Mouse (Mus musculus): ENCODE data around the gene Smco3. TPM values are rescaled to one million over a fixed set of nuclear protein-coding genes. Genes with fewer than 3 reads are reported as not detected.
"Not testable (repeated sequence)": the region's sequence is repeated elsewhere in the genome, so short reads cannot be mapped to it uniquely, and the experiment has no call there.

Gene Smco3
- polyA plus RNA-seq (2012): not detected in 2 replicates

DNA sequence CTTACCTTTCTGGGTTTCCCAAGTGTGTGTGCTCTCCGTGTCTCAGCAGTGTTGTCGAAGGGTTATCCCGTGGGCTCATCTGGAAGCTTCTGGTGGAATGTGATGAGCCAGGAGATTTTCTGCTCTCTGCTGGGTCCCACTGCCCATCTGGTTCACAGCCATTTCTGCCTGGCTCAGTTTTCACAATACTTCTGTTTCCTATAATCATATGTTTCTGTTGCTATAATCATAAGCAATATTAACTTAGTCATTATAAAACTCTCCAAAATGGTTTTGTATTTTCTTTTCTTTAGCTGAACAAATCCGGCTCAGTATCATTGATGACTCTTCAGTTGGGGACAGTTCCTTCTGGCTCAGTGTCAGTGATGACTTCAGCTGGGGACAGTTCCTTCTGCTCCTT is at the start of gene Smco3:
Gene Smco3, minus strand, starts transcription at position 101 of the 400 bp plus-strand sequence.
- H3K27me3 ChIP-seq (ENCODE audit: control insufficient read depth): peaks cover 30% of the 10 kb centered on the region

GRCm38 (mm10) chr6:136884766-136885165 is 49.5 kb upstream of the Smco3 start:
- H3K9me3 ChIP-seq (ENCODE audit: control insufficient read depth, low read length); H3K27me3 ChIP-seq (ENCODE audit: control insufficient read depth); H3K4me1 ChIP-seq (ENCODE audit: control insufficient read depth); H3K4me3 ChIP-seq (replicated peaks); H3K36me3 ChIP-seq (ENCODE audit: control insufficient read depth): not testable (repeated sequence)

More for the DNA sequence above, at the start of gene Smco3:
- Histone ChIP-seq H3K36me3 (ENCODE audit: control insufficient read depth) (no peaks in the 10 kb centered on the region), H3K4me3 (replicated peaks) (no peak within 1 kb of the TSS), H3K4me1 (ENCODE audit: control insufficient read depth) (no peaks in the 10 kb centered on the region), H3K9me3 (ENCODE audit: control insufficient read depth, low read length) (no peaks in the 10 kb centered on the region)
- TF ChIP-seq GATA1 (IDR thresholded peaks at IDR 0.05; ENCODE audit: low read length) (no peak), TAL1 (IDR thresholded peaks at IDR 0.05; ENCODE audit: low read length) (no peak)

- Histone ChIP-seq H3K4me3 (replicated peaks) (no peak overlapping the region), H3K4me1 (ENCODE audit: control insufficient read depth) (no peaks in the 10 kb centered on the region), H3K36me3 (ENCODE audit: control insufficient read depth) (no peaks in the 10 kb centered on the region), H3K9me3 (ENCODE audit: control insufficient read depth, low read length) (no peaks in the 10 kb centered on the region), H3K27me3 (ENCODE audit: control insufficient read depth) (no peaks in the 10 kb centered on the region)
- no peak for TF ChIP-seq GATA1 (IDR thresholded peaks at IDR 0.05; ENCODE audit: low read length)
- no peak for TF ChIP-seq TAL1 (IDR thresholded peaks at IDR 0.05; ENCODE audit: low read length)
These were observed 48.7 kb upstream of the Smco3 start for GRCm38 (mm10) chr6:136883961-136884360.

- Histone ChIP-seq H3K4me3 (replicated peaks) (no peak overlapping the region), H3K27me3 (ENCODE audit: control insufficient read depth) (no peaks in the 10 kb centered on the region), H3K4me1 (ENCODE audit: control insufficient read depth) (no peaks in the 10 kb centered on the region), H3K9me3 (ENCODE audit: control insufficient read depth, low read length) (no peaks in the 10 kb centered on the region), H3K36me3 (ENCODE audit: control insufficient read depth) (no peaks in the 10 kb centered on the region)
- no peak for TF ChIP-seq GATA1 (IDR thresholded peaks at IDR 0.05; ENCODE audit: low read length)
- no peak for TF ChIP-seq TAL1 (IDR thresholded peaks at IDR 0.05; ENCODE audit: low read length)
These were observed 48.2 kb upstream of the Smco3 start for GRCm38 (mm10) chr6:136883431-136883915.

DNA sequence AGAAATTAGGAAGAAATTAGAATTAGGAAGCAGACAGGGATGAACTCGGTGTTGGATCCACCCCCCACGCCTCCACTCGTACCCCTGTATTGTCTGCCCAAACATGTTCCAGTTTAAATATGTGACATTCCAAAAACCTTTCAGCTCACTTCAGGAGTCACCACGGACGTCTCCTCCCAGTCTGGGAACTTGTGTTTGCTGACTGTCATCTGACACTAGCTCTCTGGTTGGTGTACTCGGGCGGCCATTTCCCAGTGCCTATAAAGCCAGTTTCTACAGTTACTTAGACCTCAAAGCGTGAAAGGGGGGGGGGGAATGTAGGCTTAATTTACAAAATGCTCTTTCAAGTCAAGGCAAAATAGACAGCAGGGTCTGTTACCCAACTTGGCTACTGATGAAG is 46.4 kb upstream of the Smco3 start:
- Histone ChIP-seq H3K4me3 (replicated peaks) (no peak overlapping the region), H3K27me3 (ENCODE audit: control insufficient read depth) (no peaks in the 10 kb centered on the region), H3K4me1 (ENCODE audit: control insufficient read depth) (no peaks in the 10 kb centered on the region), H3K9me3 (ENCODE audit: control insufficient read depth, low read length) (no peaks in the 10 kb centered on the region), H3K36me3 (ENCODE audit: control insufficient read depth) (no peaks in the 10 kb centered on the region)
- TF ChIP-seq TAL1 (IDR thresholded peaks at IDR 0.05; ENCODE audit: low read length) (no peak), GATA1 (IDR thresholded peaks at IDR 0.05; ENCODE audit: low read length) (no peak)

- H3K27me3 ChIP-seq (ENCODE audit: control insufficient read depth): no peaks in the 10 kb centered on the region
- TF ChIP-seq TAL1 (IDR thresholded peaks at IDR 0.05; ENCODE audit: low read length) (no peak), GATA1 (IDR thresholded peaks at IDR 0.05; ENCODE audit: low read length) (no peak)
These were observed 40.4 kb upstream of the Smco3 start, which contains the start of gene Mgp for GRCm38 (mm10) chr6:136875670-136876069. Gene Mgp (minus strand): TSS chr6:136875823.

GRCm38 (mm10) chr6:136874599-136874998 is 39.3 kb upstream of the Smco3 start:
- no peak for TF ChIP-seq GATA1 (IDR thresholded peaks at IDR 0.05; ENCODE audit: low read length)
- no peak for TF ChIP-seq TAL1 (IDR thresholded peaks at IDR 0.05; ENCODE audit: low read length)

More at GRCm38 (mm10) chr6:136875670-136876069, 40.4 kb upstream of the Smco3 start, which contains the start of gene Mgp:
- H3K4me3 ChIP-seq (replicated peaks): no peak within 1 kb of the TSS
- no peaks in the 10 kb centered on the region for H3K9me3 ChIP-seq (ENCODE audit: control insufficient read depth, low read length)
- H3K4me1 ChIP-seq (ENCODE audit: control insufficient read depth): no peaks in the 10 kb centered on the region
- H3K36me3 ChIP-seq (ENCODE audit: control insufficient read depth): no peaks in the 10 kb centered on the region

GRCm38 (mm10) chr6:136868921-136869320 is 33.7 kb upstream of the Smco3 start:
- Histone ChIP-seq H3K9me3 (ENCODE audit: control insufficient read depth, low read length) (no peaks in the 10 kb centered on the region), H3K4me1 (ENCODE audit: control insufficient read depth) (no peaks in the 10 kb centered on the region), H3K27me3 (ENCODE audit: control insufficient read depth) (no peaks in the 10 kb centered on the region), H3K36me3 (ENCODE audit: control insufficient read depth) (no peaks in the 10 kb centered on the region), H3K4me3 (replicated peaks) (no peak overlapping the region)
- TF ChIP-seq TAL1 (IDR thresholded peaks at IDR 0.05; ENCODE audit: low read length): no peak
- TF ChIP-seq GATA1 (IDR thresholded peaks at IDR 0.05; ENCODE audit: low read length): no peak

More at GRCm38 (mm10) chr6:136874599-136874998, 39.3 kb upstream of the Smco3 start:
- H3K9me3 ChIP-seq (ENCODE audit: control insufficient read depth, low read length): no peaks in the 10 kb centered on the region
- H3K4me3 ChIP-seq (replicated peaks): no peak overlapping the region
- H3K36me3 ChIP-seq (ENCODE audit: control insufficient read depth): no peaks in the 10 kb centered on the region
- H3K27me3 ChIP-seq (ENCODE audit: control insufficient read depth): no peaks in the 10 kb centered on the region
- H3K4me1 ChIP-seq (ENCODE audit: control insufficient read depth): no peaks in the 10 kb centered on the region

DNA sequence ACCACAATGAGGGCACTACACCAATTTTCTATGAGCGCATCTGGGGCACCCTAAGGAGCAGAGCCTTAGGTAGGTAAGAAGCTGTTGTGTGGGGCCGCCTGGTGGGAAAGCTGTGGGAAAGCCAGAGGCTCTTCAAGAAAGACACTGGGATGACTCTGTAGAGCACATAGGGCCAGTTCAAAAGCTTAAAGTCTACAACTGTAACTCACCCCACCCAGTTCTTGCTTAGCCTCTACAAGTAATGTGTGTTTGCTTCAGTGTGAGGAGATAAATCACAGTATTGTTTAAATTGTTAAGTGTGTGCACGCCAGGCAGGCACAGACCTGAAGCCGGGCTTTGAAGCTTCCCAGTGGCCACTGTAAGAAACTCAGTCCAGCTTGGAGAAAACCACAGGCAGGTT is 30.9 kb upstream of the Smco3 start:
- no peaks in the 10 kb centered on the region for H3K9me3 ChIP-seq (ENCODE audit: control insufficient read depth, low read length)
- H3K4me1 ChIP-seq (ENCODE audit: control insufficient read depth): peaks cover 2% of the 10 kb centered on the region
- TF ChIP-seq TAL1 (IDR thresholded peaks at IDR 0.05; ENCODE audit: low read length) (no peak), GATA1 (IDR thresholded peaks at IDR 0.05; ENCODE audit: low read length) (no peak)
- no peak overlapping the region for H3K4me3 ChIP-seq (replicated peaks)
- no peaks in the 10 kb centered on the region for H3K27me3 ChIP-seq (ENCODE audit: control insufficient read depth)
- no peaks in the 10 kb centered on the region for H3K36me3 ChIP-seq (ENCODE audit: control insufficient read depth)

GRCm38 (mm10) chr6:136865360-136865759 is 30.1 kb upstream of the Smco3 start:
- H3K36me3 ChIP-seq (ENCODE audit: control insufficient read depth): no peaks in the 10 kb centered on the region
- peaks cover 10% of the 10 kb centered on the region for H3K4me1 ChIP-seq (ENCODE audit: control insufficient read depth)
- no peak for TF ChIP-seq TAL1 (IDR thresholded peaks at IDR 0.05; ENCODE audit: low read length)
- TF ChIP-seq GATA1 (IDR thresholded peaks at IDR 0.05; ENCODE audit: low read length): no peak
- no peaks in the 10 kb centered on the region for H3K27me3 ChIP-seq (ENCODE audit: control insufficient read depth)
- no peaks in the 10 kb centered on the region for H3K9me3 ChIP-seq (ENCODE audit: control insufficient read depth, low read length)
- no peak overlapping the region for H3K4me3 ChIP-seq (replicated peaks)

Measured in erythroblast, embryonic 14.5 days (primary cell).